Mouse (Mus musculus): ENCODE measurements around the gene Zfp747.

The Zfp747 gene

GRCm38 (mm10) chr7:127335604-127336003, 40.2 kb downstream of the Zfp747 start:
- in situ Hi-C loops (cut with MboI; ENCODE audit: low sequenced_read_pairs), result no loop called here

- in situ Hi-C loops (cut with MboI; ENCODE audit: low sequenced_read_pairs), result no loop called here
Observed at GRCm38 (mm10) chr7:127333240-127333639, 42.6 kb downstream of the Zfp747 start.

DNA sequence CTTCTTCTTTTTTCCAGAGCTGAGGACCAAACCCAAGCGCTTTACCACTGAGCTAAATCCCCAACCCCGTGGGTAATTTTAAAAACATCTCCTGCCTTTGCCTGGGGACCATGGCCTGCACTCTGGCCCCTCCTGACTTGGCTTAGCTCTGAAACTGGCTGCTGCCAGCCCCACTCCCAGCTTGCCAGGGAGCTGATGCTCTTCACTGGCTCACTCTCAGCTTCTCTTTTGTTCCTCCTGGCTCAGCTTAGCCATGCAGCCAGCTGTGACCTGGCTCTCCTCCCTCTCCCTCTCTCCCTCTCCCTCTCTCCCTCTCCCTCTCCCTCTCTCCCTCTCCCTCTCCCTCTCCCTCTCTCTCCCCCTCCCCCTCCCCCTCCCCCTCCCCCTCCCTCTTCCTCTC, 49.2 kb downstream of the Zfp747 start:
- in situ Hi-C loops (cut with MboI; ENCODE audit: low sequenced_read_pairs), result no loop called here

GRCm38 (mm10) chr7:127325550-127325949, 50.3 kb downstream of the Zfp747 start:
- in situ Hi-C loops (cut with MboI; ENCODE audit: low sequenced_read_pairs), result no loop called here

GRCm38 (mm10) chr7:127324944-127325343, 50.9 kb downstream of the Zfp747 start:
- in situ Hi-C loops (cut with MboI; ENCODE audit: low sequenced_read_pairs), result no loop called here

All from CH12F3 (cell line).